In the genomic region with DNA sequence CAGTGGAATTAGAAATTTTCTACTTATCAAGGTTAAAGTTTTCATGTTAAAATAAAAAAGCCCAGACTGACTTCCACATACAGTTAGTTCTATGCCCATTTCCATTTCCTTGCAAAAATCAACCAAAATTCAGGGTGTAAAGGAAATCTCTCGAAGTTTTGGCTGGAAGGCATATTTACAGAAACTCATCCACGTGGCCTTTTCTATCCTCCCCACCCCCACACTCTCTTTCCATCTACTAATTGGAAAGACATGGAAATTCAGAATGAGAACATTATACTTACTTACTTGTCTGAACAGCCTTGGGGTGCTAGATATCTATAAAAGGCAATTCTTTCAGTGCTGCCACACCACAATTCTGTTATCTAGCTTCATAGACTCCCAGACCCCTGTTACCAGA, we compare ENCODE assay signal across 23 mouse cellular contexts.
A peak's percentile ranks its signal among the peaks of the same experiment; 100 is the strongest.
DNase-seq lines count a peak whose midpoint lies in the region; ATAC-seq and TF ChIP-seq lines count a peak whose summit lies in the region.
"Had no signal": no experiment of that assay in that cellular context is flagged by ENCODE, and none has a peak within 500 bp of the region (broad histone marks: within the 10 kb centered on the region; RNA-seq: fewer than 3 reads in every experiment).

No protein-coding gene starts in this region.

- 40% methylated on average over 2 of the region's 2 CpGs for WGBS in heart, embryonic 10.5 days
- 42% methylated on average over 2 of the region's 2 CpGs for WGBS in lung, embryonic 14.5 days
- 41% methylated on average over 2 of the region's 2 CpGs for WGBS in stomach, postnatal 0 days

- no peak overlapping the region for H3K4me2 ChIP-seq in lung, embryonic 14.5 days
- H3K4me2 ChIP-seq in stomach, postnatal 0 days (replicated peaks; ENCODE audit: low read depth) = no peak overlapping the region
- H3K4me2 ChIP-seq: embryonic facial prominence, embryonic 15.5 days; hindbrain, embryonic 13.5 days; liver, embryonic 11.5 days had no signal

- intact Hi-C loops in heart, postnatal 36 days (cut with DNase I) = loop anchor here (5.0 kb wide), 2 partner anchors 315 to 485 kb away; no protein-coding TSS in a partner anchor

- TF ChIP-seq CTCF in lung, embryonic 14.5 days (IDR thresholded peaks at IDR 0.05; ENCODE audit: low read depth) = no peak
- TF ChIP-seq CTCF in stomach, postnatal 0 days (IDR thresholded peaks at IDR 0.05; ENCODE audit: low read depth) = peak; percentile 0; the same call in 1 of the 2 replicates

- H3K27ac ChIP-seq in heart, embryonic 10.5 days = 0 out of 2 replicates have a peak overlapping the region, but pooled peaks have one; percentile 9
- H3K27ac ChIP-seq in lung, embryonic 14.5 days (ENCODE audit: low read depth) = peak overlapping the region; percentile 51; the same call in 1 of the 2 replicates
- no peak overlapping the region for H3K27ac ChIP-seq in stomach, postnatal 0 days (replicated peaks)
- H3K27ac ChIP-seq: hindbrain, embryonic 13.5 days had no signal

- no peaks in the 10 kb centered on the region for H3K36me3 ChIP-seq in heart, embryonic 10.5 days
- no peaks in the 10 kb centered on the region for H3K36me3 ChIP-seq in lung, embryonic 14.5 days (ENCODE audit: insufficient read depth)
- no peaks in the 10 kb centered on the region for H3K36me3 ChIP-seq in stomach, postnatal 0 days (ENCODE audit: control insufficient read depth, insufficient read depth, low read length)
- H3K36me3 ChIP-seq: embryonic facial prominence, embryonic 15.5 days; hindbrain, embryonic 13.5 days had no signal

- H3K27me3 ChIP-seq in heart, embryonic 10.5 days (ENCODE audit: insufficient read depth, poor library complexity, severe bottlenecking) = no peaks in the 10 kb centered on the region
- H3K27me3 ChIP-seq in lung, embryonic 14.5 days (ENCODE audit: insufficient read depth, low read length) = no peaks in the 10 kb centered on the region
- H3K27me3 ChIP-seq in stomach, postnatal 0 days (ENCODE audit: control insufficient read depth, insufficient read depth, low read length) = no peaks in the 10 kb centered on the region
- H3K27me3 ChIP-seq: embryonic facial prominence, embryonic 15.5 days; hindbrain, embryonic 13.5 days; megakaryocyte, embryonic 14.5 days had no signal

- DNase-seq in cerebellum, adult 9-10 months = peak; percentile 40
- no peak for DNase-seq in cerebellum, adult 8-10 months
- DNase-seq in heart, embryonic 10.5 days (ENCODE audit: low spot score) = no peak
- DNase-seq in heart, postnatal 36 days = no peak
- DNase-seq in lung, embryonic 14.5 days = peak; percentile 42
- DNase-seq in lung, postnatal 4 days = no peak
- DNase-seq in stomach, postnatal 0 days (ENCODE audit: low spot score) = no peak
- DNase-seq in left cerebral cortex, adult 11 months (ENCODE audit: low spot score) = no peak
- DNase-seq: adrenal gland, postnatal 25 days; cerebellum, adult 11-12 months; heart, postnatal 14 days; kidney, adult 2 months; kidney, postnatal 10 days; midbrain, embryonic 14.5 days; thymus, postnatal 36 days had no signal

- H3K9ac ChIP-seq in lung, embryonic 14.5 days = no peak overlapping the region
- H3K9ac ChIP-seq in stomach, postnatal 0 days (ENCODE audit: low read length) = no peak overlapping the region
- H3K9ac ChIP-seq: embryonic facial prominence, embryonic 15.5 days; hindbrain, embryonic 13.5 days had no signal

- peaks cover 16% of the 10 kb centered on the region; the same call in 1 of the 2 replicates for H3K4me1 ChIP-seq in heart, embryonic 10.5 days
- peaks cover 17% of the 10 kb centered on the region; the same call in 1 of the 2 replicates for H3K4me1 ChIP-seq in lung, embryonic 14.5 days (ENCODE audit: insufficient read depth)
- H3K4me1 ChIP-seq in stomach, postnatal 0 days (replicated peaks; ENCODE audit: control insufficient read depth, insufficient read depth) = no peaks in the 10 kb centered on the region
- H3K4me1 ChIP-seq: megakaryocyte, embryonic 14.5 days had no signal

- H3K4me3 ChIP-seq in heart, embryonic 10.5 days = no peak overlapping the region
- no peak overlapping the region for H3K4me3 ChIP-seq in lung, embryonic 14.5 days (ENCODE audit: low read depth, low read length)
- H3K4me3 ChIP-seq in stomach, postnatal 0 days (ENCODE audit: low read depth, low read length) = no peak overlapping the region
- H3K4me3 ChIP-seq: embryonic facial prominence, embryonic 15.5 days; hindbrain, embryonic 13.5 days; megakaryocyte, embryonic 14.5 days had no signal

- H3K9me3 ChIP-seq in heart, embryonic 10.5 days = no peaks in the 10 kb centered on the region
- H3K9me3 ChIP-seq in lung, embryonic 14.5 days (ENCODE audit: low read depth, low read length) = no peaks in the 10 kb centered on the region
- H3K9me3 ChIP-seq in stomach, postnatal 0 days (ENCODE audit: control insufficient read depth, low read length) = no peaks in the 10 kb centered on the region
- H3K9me3 ChIP-seq: embryonic facial prominence, embryonic 15.5 days; hindbrain, embryonic 13.5 days; megakaryocyte, embryonic 14.5 days had no signal

- no peak for ATAC-seq in lung, embryonic 14.5 days (ENCODE audit: insufficient read depth)
- ATAC-seq in stomach, postnatal 0 days (ENCODE audit: low FRiP score, low TSS enrichment) = no peak
- ATAC-seq: activated CD4-positive, CD25-positive, alpha-beta regulatory T cell, adult 4 months; CD4-positive, CD25-positive, alpha-beta regulatory T cell, adult 4 months; inflammation-experienced regulatory T-cells, adult 6 months; lung, postnatal 0 days had no signal

- no peak for TF ChIP-seq EP300 in stomach, postnatal 0 days (optimal IDR thresholded peaks at IDR 0.05)

Comparison
In these comparisons a context has a peak if more than half of its experiments do, and no peak if none do; other contexts are left out.
1. DNase-seq: peak in cerebellum, adult 9-10 months (single experiment) and lung, embryonic 14.5 days (single experiment); none in cerebellum, adult 8-10 months (single experiment), heart, embryonic 10.5 days (single experiment), heart, postnatal 36 days (0 of 2), lung, postnatal 4 days (0 of 2), stomach, postnatal 0 days (single experiment) and left cerebral cortex, adult 11 months (single experiment).